Mouse (Mus musculus): Measurements from ENCODE around the gene Apba3.

Gene Apba3

GRCm38 (mm10) chr10:81252424-81253419 lies 14.0 kb upstream of the Apba3 start, which contains the start of gene Matk:
Matk (plus strand) TSS chr10:81252935.
- peak; percentile 92 to 94 for DNase-seq (ENCODE audit: low spot score in 2 of 2)

DNA sequence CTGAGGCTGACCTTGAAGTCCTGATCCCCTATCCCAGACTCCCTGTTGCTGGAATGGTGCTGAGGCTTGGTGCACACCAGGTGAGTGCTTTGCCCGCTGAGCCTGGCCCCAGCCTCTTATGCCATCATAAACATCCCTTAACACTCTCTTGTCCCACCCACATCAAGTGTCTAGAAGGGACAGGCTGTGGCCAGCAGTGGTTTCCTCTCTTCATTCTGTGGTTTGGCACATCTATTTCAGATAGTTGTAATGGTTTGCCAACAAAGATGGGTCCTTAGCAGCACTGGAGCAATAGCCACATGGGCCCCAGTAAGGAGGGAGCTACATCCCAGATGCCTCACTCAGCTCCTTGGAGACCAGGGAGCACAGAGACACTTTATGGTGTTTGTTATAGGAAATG lies 11.9 kb upstream of the Apba3 start:
- no peak for DNase-seq (ENCODE audit: low spot score in 2 of 2)

DNA sequence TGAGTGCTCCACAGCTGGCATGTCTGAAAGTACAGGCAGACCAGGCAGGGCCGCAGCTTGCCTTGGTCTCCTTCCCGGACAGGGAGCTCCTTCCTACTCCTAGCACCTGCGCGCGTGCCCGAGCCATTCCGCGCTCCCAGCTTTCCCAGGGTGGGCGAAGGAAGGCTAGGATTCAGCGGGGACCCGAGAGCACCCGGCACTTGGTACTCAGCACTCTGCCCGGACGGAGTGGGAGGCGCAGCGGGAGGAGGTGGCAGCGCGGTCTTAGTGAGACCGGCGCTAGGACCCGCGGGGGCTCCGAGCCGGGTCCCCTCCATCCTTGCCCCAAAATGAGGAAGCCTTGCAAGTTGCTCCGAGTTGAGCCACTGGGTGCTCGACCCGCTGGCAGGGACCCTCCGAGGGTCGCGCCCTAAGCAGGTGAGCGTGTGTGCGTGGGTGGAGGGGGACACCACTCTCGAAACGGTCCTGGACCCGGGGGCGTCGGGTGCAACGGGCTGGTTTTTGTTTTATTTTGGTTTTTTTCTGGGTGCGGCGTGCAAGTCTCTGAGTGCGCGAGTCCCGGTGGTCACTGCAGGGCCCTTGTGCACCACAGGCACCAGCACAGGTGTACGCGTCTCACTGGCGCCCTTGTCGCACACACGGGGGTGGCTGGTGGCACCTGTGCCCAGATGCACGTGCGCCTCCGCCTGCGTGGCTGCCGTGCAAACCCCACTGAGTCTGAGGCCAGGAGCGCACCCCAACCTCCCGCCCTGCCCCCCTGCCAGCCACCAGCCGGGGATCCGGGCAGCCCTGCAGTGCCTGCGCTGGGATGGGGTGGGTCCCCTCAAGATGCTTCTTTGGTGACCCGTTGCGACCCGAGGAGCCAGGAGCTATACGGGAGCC lies 9.4 kb upstream of the Apba3 start:
- peak; percentile 69 to 73 for DNase-seq (ENCODE audit: low spot score in 2 of 2)

- no peak for DNase-seq (ENCODE audit: low spot score in 2 of 2)
Measured at GRCm38 (mm10) chr10:81259225-81259884, 7.4 kb upstream of the Apba3 start.

GRCm38 (mm10) chr10:81261025-81261424 lies 5.7 kb upstream of the Apba3 start:
- DNase-seq (ENCODE audit: low spot score in 2 of 2) = no peak

DNA sequence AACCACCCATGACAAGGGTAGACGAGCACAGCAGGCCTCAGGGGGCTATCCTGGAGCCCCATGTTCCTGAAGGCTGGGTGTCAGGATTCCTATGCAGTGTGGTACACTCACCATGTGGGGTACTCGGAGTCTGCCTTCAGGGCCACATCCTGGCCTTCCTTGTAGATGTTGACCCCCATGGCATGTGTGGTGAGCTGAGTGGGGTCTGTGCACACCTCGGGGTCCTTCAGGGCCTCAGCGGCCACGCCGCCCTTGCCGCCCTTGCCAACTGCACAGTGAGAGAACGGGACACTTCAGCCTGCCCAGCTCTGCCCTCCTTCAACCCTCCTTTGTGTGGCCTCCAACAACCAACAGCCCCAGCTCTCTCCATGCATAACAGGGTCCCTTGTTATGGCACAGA lies 1.2 kb upstream of the Apba3 start:
- no peak for DNase-seq (ENCODE audit: low spot score in 2 of 2)

DNA sequence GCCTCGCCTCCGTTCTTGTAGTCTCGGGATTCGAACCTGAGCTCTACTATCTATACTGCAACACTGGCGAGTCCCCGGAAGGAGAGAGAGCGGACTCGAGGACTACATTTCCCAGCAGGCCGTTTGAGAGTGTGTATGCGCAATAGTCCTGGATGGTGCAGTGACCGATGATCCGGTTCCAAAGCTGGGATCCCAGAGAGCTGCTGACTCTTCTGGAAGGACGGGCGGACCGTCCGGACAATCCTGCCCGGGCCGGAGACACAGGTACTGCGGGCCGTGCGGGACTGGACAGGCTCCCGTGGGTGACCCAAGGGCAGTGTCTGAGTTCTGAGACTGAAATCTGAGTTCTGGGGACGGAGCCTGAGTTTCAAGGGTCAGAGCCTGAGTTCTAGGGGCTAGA lies 1.3 kb downstream of the Apba3 start:
- DNase-seq (ENCODE audit: low spot score in 2 of 2) = peak; percentile 77 to 90

DNA sequence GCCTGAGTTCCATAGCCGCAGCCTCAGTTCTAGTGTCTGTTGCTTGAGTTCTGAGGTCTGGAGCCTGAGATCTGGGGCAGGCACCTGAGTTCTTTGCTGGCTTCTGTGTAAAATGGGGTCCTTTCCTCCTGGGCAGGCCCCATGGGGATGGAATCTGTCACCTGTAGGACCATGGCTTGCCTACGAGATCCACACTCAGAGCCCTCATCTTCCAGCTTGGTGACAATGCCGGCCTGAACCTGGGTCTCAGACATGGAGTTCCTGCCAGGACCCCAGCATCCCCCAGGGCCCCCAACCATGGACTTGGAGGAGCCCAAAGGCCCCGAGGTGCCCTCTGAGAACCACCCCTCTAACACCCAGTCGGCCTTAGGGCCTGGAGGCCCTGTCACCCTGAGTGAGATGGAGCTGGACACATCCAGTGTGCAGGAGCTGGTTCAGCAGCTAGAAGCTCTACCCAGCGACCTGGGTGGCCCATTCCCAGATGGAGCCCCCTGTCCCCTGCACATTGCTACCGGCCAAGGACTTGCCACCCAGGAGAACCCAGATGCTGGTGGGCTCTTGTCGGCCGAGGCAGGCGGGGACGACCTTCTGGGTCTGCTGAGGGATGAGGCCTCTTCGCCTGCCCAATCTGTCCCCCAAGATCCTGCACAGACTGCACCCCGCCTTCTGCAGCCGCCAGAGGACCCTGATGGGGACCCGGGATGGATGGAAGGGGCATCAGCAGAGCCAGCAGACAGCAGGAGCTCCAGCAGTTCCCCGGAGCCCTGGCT lies 2.1 kb downstream of the Apba3 start:
- DNase-seq (ENCODE audit: low spot score in 2 of 2) = no peak

DNA sequence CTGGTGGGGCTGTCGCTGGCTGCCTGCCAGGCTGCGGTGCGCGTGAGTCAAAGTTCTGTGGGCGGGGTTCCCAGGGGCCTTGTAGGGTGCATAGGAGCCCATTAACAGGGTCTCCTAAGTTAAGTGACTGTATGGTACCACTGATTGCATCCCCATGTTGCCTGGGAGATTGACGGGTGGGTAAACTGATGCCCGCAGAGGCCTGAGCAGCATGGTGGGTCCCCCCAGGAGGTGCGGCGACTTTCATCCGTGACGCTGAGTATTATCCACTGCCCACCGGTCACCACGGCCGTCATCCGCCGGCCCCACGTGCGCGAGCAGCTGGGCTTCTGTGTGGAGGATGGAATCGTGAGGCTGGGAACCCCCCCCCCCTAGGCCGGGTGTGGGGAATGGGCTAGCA lies 5.6 kb downstream of the Apba3 start:
- no peak for DNase-seq (ENCODE audit: low spot score in 2 of 2)

GRCm38 (mm10) chr10:81273842-81274241 lies 7.1 kb downstream of the Apba3 start:
- no peak for DNase-seq (ENCODE audit: low spot score in 2 of 2)

DNA sequence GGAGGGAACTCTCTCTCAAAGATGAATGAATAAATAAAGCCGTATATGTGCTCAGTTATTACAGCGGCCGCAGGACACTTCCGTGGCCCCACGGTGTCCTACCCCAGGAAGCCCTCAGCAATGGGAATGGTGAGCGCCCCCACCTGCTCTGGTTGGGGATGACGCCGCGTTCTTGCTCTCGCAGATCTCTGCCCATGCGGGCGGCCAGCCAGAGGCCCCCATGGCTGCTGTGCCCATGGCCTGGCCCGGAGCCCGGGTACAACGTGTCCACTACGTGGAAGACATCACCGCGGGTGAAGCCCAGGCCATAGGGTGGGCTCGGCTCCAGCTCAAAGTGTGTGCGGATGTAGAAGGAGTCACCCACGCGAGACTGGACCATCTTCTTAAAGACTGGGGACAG lies 10.9 kb downstream of the Apba3 start:
- DNase-seq (ENCODE audit: low spot score in 2 of 2) = no peak

- no peak for DNase-seq (ENCODE audit: low spot score in 2 of 2)
Measured at GRCm38 (mm10) chr10:81279496-81279895, 12.7 kb downstream of the Apba3 start.

DNA sequence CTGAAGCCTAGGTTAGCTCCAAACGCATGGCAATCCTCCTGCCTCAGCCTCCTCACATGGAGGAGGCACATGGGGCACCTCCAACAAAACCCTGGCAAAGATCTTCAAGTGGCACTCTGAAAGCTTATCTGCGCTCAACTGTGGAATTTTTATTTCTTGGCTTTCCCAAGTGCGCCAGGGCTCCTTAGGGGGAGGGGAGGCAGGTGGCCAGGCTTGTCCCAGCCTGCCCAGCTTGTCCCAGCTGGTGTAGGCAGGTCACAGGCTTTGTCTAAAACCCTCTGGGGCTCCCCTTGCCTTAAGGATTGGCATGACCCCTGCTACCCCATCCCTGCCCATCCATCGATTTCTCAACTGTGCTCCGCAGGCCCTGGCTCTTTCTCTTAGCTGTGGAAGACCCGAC lies 17.4 kb downstream of the Apba3 start:
- DNase-seq (ENCODE audit: low spot score in 2 of 2) = no peak

DNA sequence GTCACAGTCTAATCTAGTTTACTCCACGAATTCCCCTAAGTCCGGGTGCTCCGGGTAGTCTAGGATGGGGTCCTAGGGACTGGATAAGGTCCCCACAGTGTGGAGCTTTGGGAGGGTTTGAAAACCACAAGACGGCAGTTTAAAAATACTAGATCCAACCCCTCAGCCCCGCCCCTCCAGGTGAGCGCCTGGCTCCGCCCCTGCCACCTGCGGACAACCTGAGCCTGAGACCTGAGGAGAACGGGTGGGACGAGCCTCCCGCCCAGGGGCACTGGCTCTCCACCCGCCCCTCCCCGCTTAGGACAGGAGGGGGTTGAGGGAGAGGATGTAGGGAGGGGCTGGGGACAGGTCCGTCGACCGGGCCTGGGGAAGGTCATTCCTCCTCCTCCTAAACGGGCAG lies 18.0 kb downstream of the Apba3 start:
- no peak for DNase-seq (ENCODE audit: low spot score in 2 of 2)

DNA sequence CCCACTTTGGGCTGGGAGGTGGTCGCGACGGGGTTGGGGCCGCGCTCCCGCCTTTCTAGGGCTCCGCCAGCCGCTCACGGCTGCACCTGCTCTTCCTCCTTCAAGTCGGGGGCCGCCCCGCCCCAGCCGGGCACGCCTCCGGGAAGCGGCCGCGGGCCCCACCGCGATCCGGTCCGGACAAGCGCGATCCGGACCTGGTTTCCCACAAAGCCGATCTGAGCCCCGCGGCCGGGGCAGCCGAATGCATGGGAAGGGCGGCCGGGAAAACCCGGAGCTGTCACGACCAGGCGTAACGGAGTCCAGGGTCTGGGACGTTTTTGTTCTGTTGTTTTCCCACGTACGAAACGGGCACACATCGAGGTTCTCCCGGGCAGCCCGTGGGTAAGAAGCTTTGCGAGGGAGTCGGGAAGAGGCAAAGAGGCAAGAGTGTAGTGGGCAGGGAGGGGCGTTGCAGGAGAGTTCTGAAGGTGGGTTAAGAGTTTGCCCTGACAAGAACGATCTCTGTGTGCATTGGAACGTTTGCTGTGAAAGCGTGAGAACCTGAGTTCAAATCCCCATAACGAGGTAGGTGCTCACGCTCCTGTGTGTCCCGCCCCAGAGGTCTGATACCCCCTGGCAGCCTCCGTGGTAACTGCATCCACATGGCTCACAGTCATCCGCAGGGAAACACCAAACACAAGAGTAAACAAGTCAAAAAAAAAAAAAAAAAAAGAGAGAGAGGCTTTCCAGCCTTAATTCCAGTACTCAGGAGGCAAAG lies 19.1 kb downstream of the Apba3 start:
- peak in 1 of 2 experiments; percentile 74 for DNase-seq (ENCODE audit: low spot score in 2 of 2)

DNA sequence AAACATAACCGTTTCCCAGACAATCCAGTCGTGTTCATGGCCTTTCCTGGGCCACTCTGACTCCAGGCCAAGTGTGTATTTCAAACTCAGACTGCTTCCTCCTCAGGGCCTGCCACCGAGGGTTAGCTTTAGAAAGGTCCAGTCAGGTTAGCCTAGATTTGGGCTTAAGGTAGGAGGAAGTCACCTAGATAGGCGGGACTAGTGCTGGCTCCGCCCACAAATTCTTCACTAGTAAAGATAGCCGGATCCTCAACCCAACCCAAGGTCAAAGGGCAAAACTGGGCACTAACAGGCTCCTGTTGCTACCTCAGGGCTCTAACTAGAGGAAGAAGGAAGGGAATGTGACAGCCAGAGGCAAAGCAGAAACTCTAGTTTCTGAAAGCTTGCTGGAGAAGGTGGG lies 19.8 kb downstream of the Apba3 start:
- no peak for DNase-seq (ENCODE audit: low spot score in 2 of 2)

GRCm38 (mm10) chr10:81287513-81288157 lies 20.9 kb downstream of the Apba3 start:
- no peak for DNase-seq (ENCODE audit: low spot score in 2 of 2)

GRCm38 (mm10) chr10:81288601-81289000 lies 21.8 kb downstream of the Apba3 start:
- no peak for DNase-seq (ENCODE audit: low spot score in 2 of 2)

GRCm38 (mm10) chr10:81289278-81289677 lies 22.5 kb downstream of the Apba3 start:
- no peak for DNase-seq (ENCODE audit: low spot score in 2 of 2)

DNA sequence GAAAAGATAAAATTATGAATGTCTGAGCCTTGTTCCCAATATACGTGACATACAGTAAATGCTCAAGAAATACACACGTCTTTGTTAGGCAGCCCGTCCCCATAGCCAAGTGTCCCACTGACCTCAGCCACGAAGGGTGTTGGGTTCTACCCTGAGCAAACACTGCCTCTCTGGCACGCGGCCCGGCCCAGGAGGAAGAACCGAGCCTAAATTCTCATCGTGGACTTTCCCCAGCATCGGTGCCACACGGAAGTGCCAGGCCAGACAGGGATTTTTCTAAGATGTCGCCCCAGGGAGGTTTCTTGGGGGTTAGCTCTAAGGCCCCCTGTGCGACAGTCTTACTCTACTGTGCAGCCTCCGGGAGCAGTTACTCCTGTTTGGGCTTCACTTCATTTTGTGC lies 23.1 kb downstream of the Apba3 start:
- DNase-seq (ENCODE audit: low spot score in 2 of 2) = no peak

Data from frontal cortex, postnatal 36 days (tissue).